In the genomic region with DNA sequence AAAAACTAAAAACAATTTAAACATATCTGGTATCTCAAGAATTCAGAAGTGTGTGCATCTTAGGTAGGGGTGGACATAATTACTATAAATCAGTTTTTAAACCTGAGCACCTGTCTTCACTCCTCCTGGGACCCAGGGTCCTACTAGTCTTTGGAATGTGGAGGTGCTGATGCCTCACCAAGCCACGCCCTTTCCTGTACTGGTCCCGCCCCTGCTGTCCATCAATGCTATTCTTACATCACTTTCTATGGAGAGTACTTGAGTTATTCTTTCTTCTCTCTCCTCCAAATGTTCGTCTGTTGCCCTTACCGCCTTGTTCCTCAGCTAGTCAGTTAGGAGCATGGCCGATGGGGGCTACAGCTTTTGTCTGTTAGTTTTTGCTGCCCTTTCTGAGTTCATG, we compare ENCODE assay signal across 9 mouse cellular contexts. TPM values are rescaled to one million over a fixed set of nuclear protein-coding genes. Genes with fewer than 3 reads are reported as not detected.
DNase-seq lines count a peak whose midpoint lies in the region; ATAC-seq and TF ChIP-seq lines count a peak whose summit lies in the region.
"Had no signal": no experiment of that assay in that cellular context is flagged by ENCODE, and none has a peak within 500 bp of the region (broad histone marks: within the 10 kb centered on the region; RNA-seq: fewer than 3 reads in every experiment).

No protein-coding gene starts in this region.

- peaks cover 24% of the 10 kb centered on the region for H3K4me1 ChIP-seq in heart, embryonic 10.5 days
- H3K4me1 ChIP-seq in cerebellum, adult 2 months (ENCODE audit: control insufficient read depth, insufficient read depth, low read length), result no peaks in the 10 kb centered on the region

- peak; percentile 18 to 58 for DNase-seq in heart, adult 18-20 months
- no peak for DNase-seq in heart, embryonic 10.5 days (ENCODE audit: low spot score)
- peak; percentile 41 to 50 for DNase-seq in right cerebral cortex, adult 2 months (ENCODE audit: low spot score in 2 of 2)
- no peak for DNase-seq in right cerebral cortex, postnatal 4 days
- peak; percentile 33 to 40 for DNase-seq in cerebellum, adult 2 months
- peak; percentile 72 to 74 for DNase-seq in kidney, postnatal 4 days
- peak; percentile 40 for DNase-seq in retina, postnatal 1 day

- WGBS in heart, embryonic 10.5 days, result 35% methylated on average over 5 of the region's 5 CpGs
- 43% methylated on average over 5 of the region's 5 CpGs for WGBS in cerebellum, adult 2 months

- H3K4me3 ChIP-seq in heart, embryonic 10.5 days, result no peak overlapping the region; the same call in 1 of the 2 replicates
- no peak overlapping the region for H3K4me3 ChIP-seq in cerebellum, adult 2 months (replicated peaks; ENCODE audit: insufficient read depth, low read depth, low read length)

- TF ChIP-seq CTCF in cerebellum, adult 2 months (IDR thresholded peaks at IDR 0.05; ENCODE audit: borderline replicate concordance, insufficient read depth, low read depth, low read length), result no peak

- no peak; the same call in 1 of the 2 replicates for ATAC-seq in frontal cortex, adult (ENCODE audit: low TSS enrichment)

- no peaks in the 10 kb centered on the region for H3K36me3 ChIP-seq in heart, embryonic 10.5 days

- no peak for TF ChIP-seq POLR2A in cerebellum, adult 2 months (IDR thresholded peaks at IDR 0.05; ENCODE audit: borderline replicate concordance, insufficient read depth, low read length)

- no peaks in the 10 kb centered on the region for H3K9me3 ChIP-seq in heart, embryonic 10.5 days

- H3K27me3 ChIP-seq in heart, embryonic 10.5 days (ENCODE audit: insufficient read depth, poor library complexity, severe bottlenecking), result peaks cover 19% of the 10 kb centered on the region; the same call in 1 of the 2 replicates
- no peaks in the 10 kb centered on the region for H3K27me3 ChIP-seq in cerebellum, adult 2 months (ENCODE audit: control insufficient read depth, insufficient read depth, low read length)

- no peak overlapping the region for H3K27ac ChIP-seq in heart, embryonic 10.5 days
- H3K27ac ChIP-seq in cerebellum, adult 2 months (ENCODE audit: insufficient read depth, low read length), result no peak overlapping the region

RNA-seq across cellular contexts. Expression of a gene that starts 7.1 kb away (rescaled TPM):
- total RNA-seq in heart, adult 18-20 months (2021), result not detected
- 0.52 and 0.60 TPM in 2 replicates for polyA plus RNA-seq in heart, embryonic 10.5 days (2016; fragmentation: Nextera tagmentation; extraction: Ambion mirVana)
- not detected in 2 replicates for polyA plus RNA-seq in cerebellum, adult 2 months (2012; rRNA removed)
- total RNA-seq: layer of hippocampus, adult 2 months had no signal

RNA-seq across cellular contexts. Expression of a gene that starts 9.9 kb away (rescaled TPM):
- total RNA-seq in heart, adult 18-20 months (2021), result not detected
- not detected in 2 replicates for polyA plus RNA-seq in heart, embryonic 10.5 days (2016; fragmentation: Nextera tagmentation; extraction: Ambion mirVana)
- polyA plus RNA-seq in cerebellum, adult 2 months (2012; rRNA removed), result not detected in 2 replicates
- total RNA-seq: layer of hippocampus, adult 2 months had no signal

RNA-seq across cellular contexts. Expression of a gene that starts 31.0 kb away (rescaled TPM):
- total RNA-seq in heart, adult 18-20 months (2021), result 10 to 100 TPM; 27.6 to 28.9 TPM
- polyA plus RNA-seq in heart, embryonic 10.5 days (2016; fragmentation: Nextera tagmentation; extraction: Ambion mirVana), result 17.5 and 18.6 TPM in 2 replicates
- polyA plus RNA-seq in cerebellum, adult 2 months (2012; rRNA removed), result 35.5 and 35.9 TPM in 2 replicates

RNA-seq across cellular contexts. Expression of a gene that starts 35.0 kb away (rescaled TPM):
- not detected for total RNA-seq in heart, adult 18-20 months (2021)
- polyA plus RNA-seq in heart, embryonic 10.5 days (2016; fragmentation: Nextera tagmentation; extraction: Ambion mirVana), result not detected in 2 replicates
- not detected in 2 replicates for polyA plus RNA-seq in cerebellum, adult 2 months (2012; rRNA removed)
- total RNA-seq: layer of hippocampus, adult 2 months had no signal

RNA-seq across cellular contexts. Expression of a gene that starts 37.2 kb away (rescaled TPM):
- total RNA-seq in heart, adult 18-20 months (2021), result 10 to 100 TPM; 21.3 to 23.5 TPM
- 34.7 and 43.5 TPM in 2 replicates for polyA plus RNA-seq in heart, embryonic 10.5 days (2016; fragmentation: Nextera tagmentation; extraction: Ambion mirVana)
- 30.7 and 34.8 TPM in 2 replicates for polyA plus RNA-seq in cerebellum, adult 2 months (2012; rRNA removed)

Comparison
In these comparisons a context has a peak if more than half of its experiments do, and no peak if none do; other contexts are left out.
1. DNase-seq: peak in heart, adult 18-20 months (2 of 2), right cerebral cortex, adult 2 months (2 of 2), cerebellum, adult 2 months (2 of 2), kidney, postnatal 4 days (2 of 2) and retina, postnatal 1 day (single experiment); none in heart, embryonic 10.5 days (single experiment) and right cerebral cortex, postnatal 4 days (single experiment).